In genomic region chr15:78908399-78908798, GRCm38 (mm10) we compare ENCODE assay signal across 33 mouse cellular contexts. TPM values are rescaled to one million over a fixed set of nuclear protein-coding genes. Genes with fewer than 3 reads are reported as not detected.
DNase-seq lines count a peak whose midpoint lies in the region; ATAC-seq and TF ChIP-seq lines count a peak whose summit lies in the region.
"Had no signal": no experiment of that assay in that cellular context is flagged by ENCODE, and none has a peak within 500 bp of the region (broad histone marks: within the 10 kb centered on the region; RNA-seq: fewer than 3 reads in every experiment).

No protein-coding gene starts in this region.

- ATAC-seq in limb, embryonic 15.5 days (ENCODE audit: insufficient number of reproducible peaks, low FRiP score, low TSS enrichment, low read depth): no peak
- no peak for ATAC-seq in embryonic facial prominence, embryonic 14.5 days (ENCODE audit: low read depth)
- ATAC-seq in stomach, embryonic 16.5 days (ENCODE audit: insufficient read depth, low FRiP score): no peak
- ATAC-seq: activated CD4-positive, CD25-positive, alpha-beta regulatory T cell, adult 4 months; CD4-positive, CD25-positive, alpha-beta regulatory T cell, adult 4 months; forebrain, embryonic 14.5 days; forebrain, postnatal 0 days; hindbrain, postnatal 0 days; inflammation-experienced regulatory T-cells, adult 6 months; intestine, embryonic 16.5 days; Patski had no signal

- no peak overlapping the region for H3K4me3 ChIP-seq in limb, embryonic 15.5 days
- H3K4me3 ChIP-seq in limb, embryonic 10.5 days: no peak overlapping the region
- H3K4me3 ChIP-seq in embryonic facial prominence, embryonic 14.5 days (ENCODE audit: low read depth, low read length): no peak overlapping the region
- no peak overlapping the region for H3K4me3 ChIP-seq in stomach, embryonic 16.5 days (replicated peaks; ENCODE audit: low read length)
- H3K4me3 ChIP-seq in thymus, adult 2 months (ENCODE audit: control insufficient read depth, insufficient read depth, low read length): no peak overlapping the region
- H3K4me3 ChIP-seq: gastrocnemius, adult 2 months; heart, embryonic 12.5 days; heart, embryonic 15.5 days had no signal

- no peak for DNase-seq in limb, embryonic 10.5 days (ENCODE audit: low spot score)
- DNase-seq in R1 (ENCODE audit: low read depth, low spot score): peak; percentile 57
- DNase-seq in embryonic facial prominence, embryonic 14.5 days (ENCODE audit: low spot score): peak; percentile 64
- DNase-seq in cerebellum, adult 8-10 months: no peak
- DNase-seq in thymus, adult 2 months: no peak
- DNase-seq in layer of hippocampus, postnatal 10 days (ENCODE audit: low spot score in 2 of 2): no peak
- DNase-seq: adrenal gland, adult 8-10 months; cerebellum, adult 11 months; cerebellum, adult 2 months; cerebellum, postnatal 10 days; cerebellum, postnatal 36 days; embryo, embryonic 11 days; forebrain, postnatal 0 days; gastrocnemius, adult 2 months; gastrocnemius, postnatal 14 days; heart, adult 11 months; heart, postnatal 14 days; heart, postnatal 4 days had no signal

- H3K4me2 ChIP-seq in limb, embryonic 15.5 days: no peak overlapping the region
- H3K4me2 ChIP-seq in embryonic facial prominence, embryonic 14.5 days (ENCODE audit: low read depth, low read length): no peak overlapping the region
- H3K4me2 ChIP-seq in stomach, embryonic 16.5 days (ENCODE audit: low read depth, low read length): no peak overlapping the region
- H3K4me2 ChIP-seq: heart, embryonic 12.5 days; heart, embryonic 15.5 days; hindbrain, embryonic 14.5 days had no signal

- H3K27ac ChIP-seq in limb, embryonic 15.5 days: 0 out of 2 replicates have a peak overlapping the region, but pooled peaks have one; percentile 8
- no peak overlapping the region for H3K27ac ChIP-seq in limb, embryonic 10.5 days
- no peak overlapping the region for H3K27ac ChIP-seq in embryonic facial prominence, embryonic 14.5 days (replicated peaks; ENCODE audit: low read depth, low read length)
- peak overlapping the region; percentile 41; the same call in 1 of the 2 replicates for H3K27ac ChIP-seq in stomach, embryonic 16.5 days (ENCODE audit: low read length)
- H3K27ac ChIP-seq in thymus, adult 2 months (ENCODE audit: control insufficient read depth, insufficient read depth, low read length): no peak overlapping the region
- H3K27ac ChIP-seq: gastrocnemius, adult 2 months; heart, embryonic 15.5 days; hindbrain, embryonic 14.5 days; hindbrain, postnatal 0 days had no signal

- peaks cover 93% of the 10 kb centered on the region for H3K36me3 ChIP-seq in limb, embryonic 15.5 days
- H3K36me3 ChIP-seq in limb, embryonic 10.5 days: peaks cover 89% of the 10 kb centered on the region
- peaks cover 90% of the 10 kb centered on the region for H3K36me3 ChIP-seq in embryonic facial prominence, embryonic 14.5 days (ENCODE audit: control insufficient read depth, insufficient read depth, low read length)
- H3K36me3 ChIP-seq in stomach, embryonic 16.5 days (ENCODE audit: control insufficient read depth, insufficient read depth, low read length): peaks cover 28% of the 10 kb centered on the region; the same call in 1 of the 2 replicates
- H3K36me3 ChIP-seq in thymus, adult 2 months (ENCODE audit: control insufficient read depth, insufficient read depth, low read length): peaks cover 53% of the 10 kb centered on the region

- TF ChIP-seq POLR2A in thymus, adult 2 months (IDR thresholded peaks at IDR 0.05; ENCODE audit: control insufficient read depth, extremely low read depth, insufficient read depth, low read length, poor library complexity): no peak

- 69% methylated on average over 7 of the region's 7 CpGs for WGBS in limb, embryonic 15.5 days
- 78% methylated on average over 7 of the region's 7 CpGs for WGBS in limb, embryonic 10.5 days
- 69% methylated on average over 7 of the region's 7 CpGs for WGBS in embryonic facial prominence, embryonic 14.5 days
- 68% methylated on average over 7 of the region's 7 CpGs for WGBS in stomach, embryonic 16.5 days
- 95% methylated on average over 7 of the region's 7 CpGs for WGBS in thymus, adult 2 months

- peaks cover 11% of the 10 kb centered on the region for H3K4me1 ChIP-seq in limb, embryonic 15.5 days
- peaks cover 3% of the 10 kb centered on the region; the same call in 1 of the 2 replicates for H3K4me1 ChIP-seq in limb, embryonic 10.5 days
- no peaks in the 10 kb centered on the region for H3K4me1 ChIP-seq in embryonic facial prominence, embryonic 14.5 days (ENCODE audit: control insufficient read depth, insufficient read depth, low read length)
- peaks cover 5% of the 10 kb centered on the region for H3K4me1 ChIP-seq in stomach, embryonic 16.5 days (ENCODE audit: control insufficient read depth, insufficient read depth, low read length)
- H3K4me1 ChIP-seq in thymus, adult 2 months (replicated peaks; ENCODE audit: control insufficient read depth, insufficient read depth, low read length): peaks cover 5% of the 10 kb centered on the region

- no peaks in the 10 kb centered on the region for H3K27me3 ChIP-seq in limb, embryonic 15.5 days
- no peaks in the 10 kb centered on the region for H3K27me3 ChIP-seq in limb, embryonic 10.5 days (ENCODE audit: low read depth, poor library complexity, severe bottlenecking)
- H3K27me3 ChIP-seq in embryonic facial prominence, embryonic 14.5 days (replicated peaks; ENCODE audit: control insufficient read depth, insufficient read depth, low read length): no peaks in the 10 kb centered on the region
- H3K27me3 ChIP-seq in stomach, embryonic 16.5 days (ENCODE audit: control insufficient read depth, insufficient read depth, low read length): no peaks in the 10 kb centered on the region
- no peaks in the 10 kb centered on the region for H3K27me3 ChIP-seq in thymus, adult 2 months (ENCODE audit: control insufficient read depth, insufficient read depth, low read length)
- H3K27me3 ChIP-seq: heart, embryonic 12.5 days; heart, embryonic 15.5 days; Patski had no signal

- TF ChIP-seq CTCF in thymus, adult 2 months (IDR thresholded peaks at IDR 0.05; ENCODE audit: borderline replicate concordance, control insufficient read depth, extremely low read depth, insufficient read depth, low read length, poor library complexity): no peak

- no peak overlapping the region for H3K9ac ChIP-seq in limb, embryonic 15.5 days
- no peak overlapping the region for H3K9ac ChIP-seq in embryonic facial prominence, embryonic 14.5 days (ENCODE audit: low read depth, low read length)
- H3K9ac ChIP-seq in stomach, embryonic 16.5 days (ENCODE audit: low read length): no peak overlapping the region
- H3K9ac ChIP-seq: forebrain, postnatal 0 days; heart, embryonic 12.5 days; heart, embryonic 15.5 days; hindbrain, embryonic 14.5 days had no signal

- H3K9me3 ChIP-seq in limb, embryonic 15.5 days: no peaks in the 10 kb centered on the region
- H3K9me3 ChIP-seq in limb, embryonic 10.5 days (replicated peaks): no peaks in the 10 kb centered on the region
- no peaks in the 10 kb centered on the region for H3K9me3 ChIP-seq in embryonic facial prominence, embryonic 14.5 days (ENCODE audit: control insufficient read depth, low read length)
- no peaks in the 10 kb centered on the region for H3K9me3 ChIP-seq in stomach, embryonic 16.5 days (replicated peaks; ENCODE audit: control insufficient read depth, low read length)
- H3K9me3 ChIP-seq: heart, embryonic 12.5 days; heart, embryonic 15.5 days had no signal

RNA-seq across cellular contexts. Expression of gene Pdxp, which starts 5.3 kb away (rescaled TPM):
- polyA plus RNA-seq in limb, embryonic 15.5 days (2015; fragmentation: Nextera tagmentation; extraction: Ambion mirVana): 13.0 and 15.0 TPM in 2 replicates
- 37.1 and 40.8 TPM in 2 replicates for polyA plus RNA-seq in limb, embryonic 10.5 days (2016; fragmentation: Nextera tagmentation; extraction: Ambion mirVana)
- polyA plus RNA-seq in embryonic facial prominence, embryonic 14.5 days (2014; fragmentation: Nextera tagmentation; extraction: Ambion mirVana): 19.6 and 21.0 TPM in 2 replicates
- polyA plus RNA-seq in stomach, embryonic 16.5 days (2015; fragmentation: Nextera tagmentation; extraction: Ambion mirVana): 5.1 and 5.9 TPM in 2 replicates
- 72.0 and 94.8 TPM in 2 replicates for polyA plus RNA-seq in thymus, adult 2 months (2012; rRNA removed)
- 100 to 1,000 TPM; 135 to 139 TPM for total RNA-seq in layer of hippocampus, postnatal 10 days (2021)

RNA-seq across cellular contexts. Expression of gene Sh3bp1, which starts 8.8 kb away (rescaled TPM):
- polyA plus RNA-seq in limb, embryonic 15.5 days (2015; fragmentation: Nextera tagmentation; extraction: Ambion mirVana): 55.2 and 61.1 TPM in 2 replicates
- 51.1 and 51.2 TPM in 2 replicates for polyA plus RNA-seq in limb, embryonic 10.5 days (2016; fragmentation: Nextera tagmentation; extraction: Ambion mirVana)
- 40.8 and 44.1 TPM in 2 replicates for polyA plus RNA-seq in embryonic facial prominence, embryonic 14.5 days (2014; fragmentation: Nextera tagmentation; extraction: Ambion mirVana)
- 42.1 and 44.5 TPM in 2 replicates for polyA plus RNA-seq in stomach, embryonic 16.5 days (2015; fragmentation: Nextera tagmentation; extraction: Ambion mirVana)
- polyA plus RNA-seq in thymus, adult 2 months (2012; rRNA removed): 371 and 412 TPM in 2 replicates
- total RNA-seq in layer of hippocampus, postnatal 10 days (2021): 10 to 100 TPM in 1 of 2 experiments, 1 to 10 TPM in 1; 8.6 to 12.1 TPM

RNA-seq across cellular contexts. Expression of gene Gm49510, which starts 8.9 kb away (rescaled TPM):
- polyA plus RNA-seq in limb, embryonic 15.5 days (2015; fragmentation: Nextera tagmentation; extraction: Ambion mirVana): 0.50 and 0.65 TPM in 2 replicates
- polyA plus RNA-seq in limb, embryonic 10.5 days (2016; fragmentation: Nextera tagmentation; extraction: Ambion mirVana): 0.13 and 0.51 TPM in 2 replicates
- 0.58 and 0.98 TPM in 2 replicates for polyA plus RNA-seq in embryonic facial prominence, embryonic 14.5 days (2014; fragmentation: Nextera tagmentation; extraction: Ambion mirVana)
- polyA plus RNA-seq in stomach, embryonic 16.5 days (2015; fragmentation: Nextera tagmentation; extraction: Ambion mirVana): 0.32 and 0.46 TPM in 2 replicates
- polyA plus RNA-seq in thymus, adult 2 months (2012; rRNA removed): 0.08 and 0.14 TPM in 2 replicates
- not detected for total RNA-seq in layer of hippocampus, postnatal 10 days (2021)
- total RNA-seq: adrenal gland, postnatal 4 days; forebrain, postnatal 0 days; gastrocnemius, postnatal 14 days; gastrocnemius, postnatal 4 days; heart, adult 8-10 months; heart, postnatal 14 days; hindbrain, postnatal 0 days had no signal
- polyA plus RNA-seq: activated CD4-positive, CD25-positive, alpha-beta regulatory T cell, adult 4 months; CD4-positive, CD25-positive, alpha-beta regulatory T cell, adult 4 months; forebrain, embryonic 14.5 days; forebrain, postnatal 0 days; heart, embryonic 15.5 days; hindbrain, postnatal 0 days; inflammation-experienced regulatory T-cells, adult 6 months had no signal

RNA-seq across cellular contexts. Expression of gene Lgals1, which starts 18.1 kb away (rescaled TPM):
- 2,795 and 2,816 TPM in 2 replicates for polyA plus RNA-seq in limb, embryonic 15.5 days (2015; fragmentation: Nextera tagmentation; extraction: Ambion mirVana)
- polyA plus RNA-seq in limb, embryonic 10.5 days (2016; fragmentation: Nextera tagmentation; extraction: Ambion mirVana): 292 and 458 TPM in 2 replicates
- polyA plus RNA-seq in embryonic facial prominence, embryonic 14.5 days (2014; fragmentation: Nextera tagmentation; extraction: Ambion mirVana): 2,628 and 2,877 TPM in 2 replicates
- polyA plus RNA-seq in stomach, embryonic 16.5 days (2015; fragmentation: Nextera tagmentation; extraction: Ambion mirVana): 1,528 and 1,531 TPM in 2 replicates
- polyA plus RNA-seq in thymus, adult 2 months (2012; rRNA removed): 359 and 428 TPM in 2 replicates
- 10 to 100 TPM; 31.2 to 37.7 TPM for total RNA-seq in layer of hippocampus, postnatal 10 days (2021)

RNA-seq across cellular contexts. Expression of gene Nol12, which starts 26.3 kb away (rescaled TPM):
- 53.2 and 55.2 TPM in 2 replicates for polyA plus RNA-seq in limb, embryonic 15.5 days (2015; fragmentation: Nextera tagmentation; extraction: Ambion mirVana)
- polyA plus RNA-seq in limb, embryonic 10.5 days (2016; fragmentation: Nextera tagmentation; extraction: Ambion mirVana): 70.6 and 84.9 TPM in 2 replicates
- 51.1 and 54.3 TPM in 2 replicates for polyA plus RNA-seq in embryonic facial prominence, embryonic 14.5 days (2014; fragmentation: Nextera tagmentation; extraction: Ambion mirVana)
- polyA plus RNA-seq in stomach, embryonic 16.5 days (2015; fragmentation: Nextera tagmentation; extraction: Ambion mirVana): 45.6 and 46.9 TPM in 2 replicates
- polyA plus RNA-seq in thymus, adult 2 months (2012; rRNA removed): 26.8 and 27.9 TPM in 2 replicates
- total RNA-seq in layer of hippocampus, postnatal 10 days (2021): 10 to 100 TPM; 43.0 to 43.2 TPM

Comparison
In these comparisons a context has a peak if more than half of its experiments do, and no peak if none do; other contexts are left out.
1. H3K27ac ChIP-seq: peak in limb, embryonic 15.5 days (single experiment) and stomach, embryonic 16.5 days (single experiment); none in limb, embryonic 10.5 days (single experiment), embryonic facial prominence, embryonic 14.5 days (single experiment) and thymus, adult 2 months (single experiment).
2. DNase-seq: peak in R1 (single experiment) and embryonic facial prominence, embryonic 14.5 days (single experiment); none in limb, embryonic 10.5 days (single experiment), cerebellum, adult 8-10 months (single experiment), thymus, adult 2 months (single experiment) and layer of hippocampus, postnatal 10 days (0 of 2).